Mouse (Mus musculus): ENCODE data around the gene Tfap4.

DNA sequence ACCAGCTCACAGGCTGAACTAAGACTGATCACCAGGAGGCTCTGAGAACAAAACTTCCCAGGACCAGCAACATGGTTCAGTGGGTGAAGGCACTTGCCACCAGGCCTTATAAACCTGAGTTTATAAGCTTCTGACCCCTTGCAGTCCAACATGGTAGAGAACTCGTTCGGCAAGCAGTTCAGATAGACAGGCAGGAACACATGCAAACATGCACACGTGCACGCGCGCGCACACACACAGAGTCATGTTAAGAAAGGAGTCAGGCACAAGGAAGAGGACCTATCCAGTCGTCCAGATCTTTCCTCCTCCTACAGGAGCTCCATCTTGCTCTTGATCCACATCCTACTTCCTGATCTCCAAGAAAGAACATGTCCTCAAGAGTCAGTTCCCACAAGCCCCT is 12.8 kb downstream of the Tfap4 start:
- TF ChIP-seq CTCF (IDR thresholded peaks at IDR 0.05; ENCODE audit: extremely low read depth, insufficient read length, insufficient replicate concordance, low read depth, low read length) (no peak), POLR2A (IDR thresholded peaks at IDR 0.05; ENCODE audit: low read depth, low read length) (no peak)
